Mouse (Mus musculus): ENCODE measurements around the gene Abcc10.

DNA sequence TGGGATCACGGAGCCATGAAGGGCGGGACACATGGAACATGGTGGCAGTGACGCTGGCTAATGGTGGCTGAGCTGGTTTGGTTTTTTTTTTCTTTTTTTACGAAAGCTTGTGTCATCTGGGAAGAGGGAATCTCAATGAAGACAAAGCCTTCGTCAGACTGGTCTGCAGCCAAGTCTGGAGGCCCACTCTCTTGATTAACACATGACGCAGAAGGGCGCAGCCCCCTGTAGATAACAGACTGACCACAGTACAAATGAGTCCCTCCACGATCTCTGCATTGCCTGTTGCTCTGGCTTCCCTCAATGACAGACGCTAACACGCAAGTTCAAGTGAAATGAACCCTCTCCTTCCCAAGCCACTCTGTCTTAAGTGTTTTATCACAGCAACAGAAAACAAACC, 52.6 kb downstream of the Abcc10 start:
- TF ChIP-seq POLR2A (IDR thresholded peaks at IDR 0.05; ENCODE audit: control insufficient read depth, extremely low read depth, insufficient read depth, low read length, poor library complexity) (no peak), CTCF (IDR thresholded peaks at IDR 0.05; ENCODE audit: borderline replicate concordance, control insufficient read depth, extremely low read depth, insufficient read depth, low read length, poor library complexity) (no peak)
